Mouse (Mus musculus) cerebellum, postnatal 36 days (tissue): Measurements from ENCODE around the gene Serinc5.
"Not testable (repeated sequence)": the region's sequence is repeated elsewhere in the genome, so short reads cannot be mapped to it uniquely, and the experiment has no call there.

ENCODE experiments used
- DNase-seq, 2 experiments: peaks; one replicate each; pipeline ENCODE4 v3.0.0; 2021 to 2022; ENCODE audit warnings: mixed read lengths in 2 of 2

Gene Serinc5

GRCm38 (mm10) chr13:92610311-92611221 lies at the start of gene Serinc5:
Serinc5 (plus strand) TSS chr13:92611091.
- peak; percentile 93 to 95 for DNase-seq

- no peak for DNase-seq
Measured at GRCm38 (mm10) chr13:92576072-92576471, 34.8 kb upstream of the Serinc5 start, which contains the start of gene Spz1. Spz1 (minus strand) TSS chr13:92576172.

GRCm38 (mm10) chr13:92576688-92577087 lies 34.2 kb upstream of the Serinc5 start:
- no peak for DNase-seq

GRCm38 (mm10) chr13:92578210-92578609 lies 32.7 kb upstream of the Serinc5 start:
- DNase-seq: no peak

- DNase-seq: peak; percentile 50 to 68
Measured at GRCm38 (mm10) chr13:92580220-92581043, 30.5 kb upstream of the Serinc5 start.

GRCm38 (mm10) chr13:92584094-92584717 lies 26.7 kb upstream of the Serinc5 start:
- no peak for DNase-seq

GRCm38 (mm10) chr13:92588704-92589103 lies 22.2 kb upstream of the Serinc5 start:
- no peak for DNase-seq

GRCm38 (mm10) chr13:92589255-92589654 lies 21.6 kb upstream of the Serinc5 start:
- peak; percentile 21 to 28 for DNase-seq

GRCm38 (mm10) chr13:92591225-92591624 lies 19.7 kb upstream of the Serinc5 start:
- DNase-seq: no peak

- no peak for DNase-seq
Measured at GRCm38 (mm10) chr13:92592268-92592785, 18.6 kb upstream of the Serinc5 start.

GRCm38 (mm10) chr13:92592786-92593635 lies 17.9 kb upstream of the Serinc5 start:
- DNase-seq: no peak

GRCm38 (mm10) chr13:92593731-92594396 lies 17.0 kb upstream of the Serinc5 start:
- DNase-seq: no peak

- no peak for DNase-seq
Measured at GRCm38 (mm10) chr13:92594481-92594880, 16.4 kb upstream of the Serinc5 start.

- no peak for DNase-seq
Measured at GRCm38 (mm10) chr13:92594907-92595306, 16.0 kb upstream of the Serinc5 start.

- no peak for DNase-seq
Measured at GRCm38 (mm10) chr13:92595424-92595823, 15.5 kb upstream of the Serinc5 start.

GRCm38 (mm10) chr13:92605306-92605705 lies 5.6 kb upstream of the Serinc5 start:
- DNase-seq: not testable (repeated sequence)

- DNase-seq: peak; percentile 10 to 19
Measured at GRCm38 (mm10) chr13:92609486-92610310, 1.2 kb upstream of the Serinc5 start.

- DNase-seq: no peak
Measured at GRCm38 (mm10) chr13:92611254-92611784, 428 bp downstream of the Serinc5 start.

GRCm38 (mm10) chr13:92611917-92612316 lies 1.0 kb downstream of the Serinc5 start:
- DNase-seq: no peak

- no peak for DNase-seq
Measured at GRCm38 (mm10) chr13:92613094-92613493, 2.2 kb downstream of the Serinc5 start.
